Mouse (Mus musculus) embryonic facial prominence, embryonic 10.5 days (tissue): Measurements from ENCODE around the gene H3f3a. TPM values are rescaled to one million over a fixed set of nuclear protein-coding genes. Genes with fewer than 3 reads are reported as not detected.
A peak's percentile ranks its signal among the peaks of the same experiment; 100 is the strongest.
"Not testable (repeated sequence)": the region's sequence is repeated elsewhere in the genome, so short reads cannot be mapped to it uniquely, and the experiment has no call there.

Experiments
- DNase-seq: peaks from one replicate; pipeline ENCODE4 v3.0.0-alpha.2; 2017; ENCODE audit warnings: low spot score
- H3K27ac ChIP-seq: fragments of 300-500 bp; sonication (generic); replicated peaks from 2 replicates; pipeline ENCODE4 v1.5.1; 2016; ENCODE audit warnings: mild to moderate bottlenecking
- H3K27me3 ChIP-seq: fragments of 300-500 bp; sonication (generic); replicated peaks from 2 replicates; pipeline ENCODE4 v1.6.1; 2016; ENCODE audit warnings: low read depth, mild to moderate bottlenecking; ENCODE audit not compliant: poor library complexity, severe bottlenecking
- H3K36me3 ChIP-seq: fragments of 300-500 bp; sonication (generic); replicated peaks from 2 replicates; pipeline ENCODE4 v1.6.1; 2016; ENCODE audit warnings: mild to moderate bottlenecking, moderate library complexity
- H3K4me1 ChIP-seq: fragments of 300-500 bp; sonication (generic); 2 replicates; pipeline ENCODE4 v1.6.1; 2016
- H3K4me3 ChIP-seq: fragments of 300-500 bp; sonication (generic); 2 replicates; pipeline ENCODE4 v1.5.1; 2016; ENCODE audit warnings: mild to moderate bottlenecking, moderate library complexity
- H3K9me3 ChIP-seq: fragments of 300-500 bp; sonication (generic); 2 replicates; pipeline ENCODE4 v1.6.1; 2016; ENCODE audit warnings: mild to moderate bottlenecking
- WGBS: fragments of 180-500 bp; shearing (Covaris S2); methylation state at CpG from one replicate; pipeline ENCODE4 v1.1.7; 2016; 5-methylcytosine and 5-hydroxymethylcytosine counted together
- polyA plus RNA-seq: library from polyadenylated mRNA; unstranded; fragments of >200 nt; fragmentation: Nextera tagmentation; extraction: Ambion mirVana; gene quantifications from 2 replicates; pipeline ENCODE4 v1.2.1, GENCODE M21; 2016

H3f3a gene
- polyA plus RNA-seq, 1 experiment from 2014 or later = 2,772 TPM

GRCm38 (mm10) chr1:180836467-180836866, 22.7 kb upstream of the H3f3a start:
- H3K36me3 ChIP-seq, H3K4me1 ChIP-seq, DNase-seq, H3K27me3 ChIP-seq, H3K27ac ChIP-seq, H3K9me3 ChIP-seq, H3K4me3 ChIP-seq: not testable (repeated sequence)
- 91% methylated on average over 8 of the region's 8 CpGs for WGBS

GRCm38 (mm10) chr1:180835273-180836015, 21.7 kb upstream of the H3f3a start:
- H3K36me3 ChIP-seq = no peaks in the 10 kb centered on the region
- WGBS = 87% methylated on average over 10 of the region's 10 CpGs
- DNase-seq = no peak
- no peaks in the 10 kb centered on the region for H3K27me3 ChIP-seq
- peaks cover 11% of the 10 kb centered on the region for H3K4me1 ChIP-seq
- no peaks in the 10 kb centered on the region for H3K9me3 ChIP-seq
- no peak overlapping the region for H3K4me3 ChIP-seq
- H3K27ac ChIP-seq = no peak overlapping the region

GRCm38 (mm10) chr1:180830588-180831346, 17.0 kb upstream of the H3f3a start:
- no peak for DNase-seq
- Histone ChIP-seq H3K36me3 (no peaks in the 10 kb centered on the region), H3K27me3 (no peaks in the 10 kb centered on the region), H3K9me3 (no peaks in the 10 kb centered on the region), H3K4me1 (peaks cover 13% of the 10 kb centered on the region; the same call in 1 of the 2 replicates), H3K27ac (no peak overlapping the region), H3K4me3 (no peak overlapping the region)
- WGBS = 65% methylated on average over 14 of the region's 14 CpGs

- DNase-seq = no peak
- Histone ChIP-seq H3K4me3 (no peak overlapping the region), H3K27me3 (no peaks in the 10 kb centered on the region), H3K27ac (no peak overlapping the region), H3K4me1 (peaks cover 13% of the 10 kb centered on the region; the same call in 1 of the 2 replicates), H3K36me3 (no peaks in the 10 kb centered on the region), H3K9me3 (no peaks in the 10 kb centered on the region)
- WGBS = 88% methylated on average over 11 of the region's 11 CpGs
These were observed 16.4 kb upstream of the H3f3a start for GRCm38 (mm10) chr1:180830175-180830574.

GRCm38 (mm10) chr1:180829775-180830174, 16.0 kb upstream of the H3f3a start:
- Histone ChIP-seq H3K27me3 (no peaks in the 10 kb centered on the region), H3K27ac (no peak overlapping the region), H3K4me3 (no peak overlapping the region), H3K36me3 (no peaks in the 10 kb centered on the region), H3K4me1 (peaks cover 13% of the 10 kb centered on the region; the same call in 1 of the 2 replicates), H3K9me3 (no peaks in the 10 kb centered on the region)
- 87% methylated on average over 11 of the region's 11 CpGs for WGBS
- DNase-seq = no peak

GRCm38 (mm10) chr1:180826634-180827033, 12.9 kb upstream of the H3f3a start:
- no peaks in the 10 kb centered on the region for H3K36me3 ChIP-seq
- H3K27me3 ChIP-seq = no peaks in the 10 kb centered on the region
- no peak overlapping the region for H3K4me3 ChIP-seq
- no peak for DNase-seq
- H3K9me3 ChIP-seq = no peaks in the 10 kb centered on the region
- peaks cover 13% of the 10 kb centered on the region; the same call in 1 of the 2 replicates for H3K4me1 ChIP-seq
- WGBS = 91% methylated on average over 4 of the region's 4 CpGs
- H3K27ac ChIP-seq = no peak overlapping the region

GRCm38 (mm10) chr1:180824721-180825120, 11.0 kb upstream of the H3f3a start:
- no peaks in the 10 kb centered on the region for H3K27me3 ChIP-seq
- no peak for DNase-seq
- H3K36me3 ChIP-seq = no peaks in the 10 kb centered on the region
- H3K4me1 ChIP-seq = no peaks in the 10 kb centered on the region
- 72% methylated on average over 3 of the region's 3 CpGs for WGBS
- H3K27ac ChIP-seq = no peak overlapping the region
- H3K9me3 ChIP-seq = no peaks in the 10 kb centered on the region
- H3K4me3 ChIP-seq = no peak overlapping the region

GRCm38 (mm10) chr1:180823716-180824115, 10.0 kb upstream of the H3f3a start:
- no peak overlapping the region for H3K27ac ChIP-seq
- no peaks in the 10 kb centered on the region for H3K36me3 ChIP-seq
- no peaks in the 10 kb centered on the region for H3K9me3 ChIP-seq
- H3K4me1 ChIP-seq = no peaks in the 10 kb centered on the region
- H3K4me3 ChIP-seq = no peak overlapping the region
- H3K27me3 ChIP-seq = no peaks in the 10 kb centered on the region
- 81% methylated on average over 3 of the region's 3 CpGs for WGBS
- DNase-seq = no peak

- Histone ChIP-seq H3K27ac (no peak overlapping the region), H3K27me3 (no peaks in the 10 kb centered on the region), H3K36me3 (0 out of 2 replicates have a peak, but pooled peaks cover 4% of the 10 kb centered on the region), H3K4me1 (no peaks in the 10 kb centered on the region), H3K9me3 (no peaks in the 10 kb centered on the region), H3K4me3 (no peak overlapping the region)
- DNase-seq = no peak
- 90% methylated on average over 5 of the region's 5 CpGs for WGBS
These were observed 8.5 kb upstream of the H3f3a start for GRCm38 (mm10) chr1:180822276-180822675.

- Histone ChIP-seq H3K27me3 (no peaks in the 10 kb centered on the region), H3K4me3 (no peak overlapping the region), H3K36me3 (0 out of 2 replicates have a peak, but pooled peaks cover 4% of the 10 kb centered on the region), H3K27ac (no peak overlapping the region), H3K4me1 (no peaks in the 10 kb centered on the region), H3K9me3 (no peaks in the 10 kb centered on the region)
- 84% methylated on average over 6 of the region's 6 CpGs for WGBS
- DNase-seq = no peak
These were observed 7.4 kb upstream of the H3f3a start for GRCm38 (mm10) chr1:180821101-180821500.

GRCm38 (mm10) chr1:180818000-180818399, 4.3 kb upstream of the H3f3a start:
- Histone ChIP-seq H3K27me3 (no peaks in the 10 kb centered on the region), H3K36me3 (0 out of 2 replicates have a peak, but pooled peaks cover 4% of the 10 kb centered on the region), H3K9me3 (no peaks in the 10 kb centered on the region), H3K27ac (no peak overlapping the region), H3K4me1 (peaks cover 19% of the 10 kb centered on the region), H3K4me3 (no peak overlapping the region)
- no peak for DNase-seq
- WGBS = 74% methylated on average over 2 of the region's 2 CpGs

GRCm38 (mm10) chr1:180815371-180816024, 1.8 kb upstream of the H3f3a start:
- DNase-seq = no peak
- Histone ChIP-seq H3K27me3 (no peaks in the 10 kb centered on the region), H3K27ac (no peak overlapping the region), H3K36me3 (peaks cover 12% of the 10 kb centered on the region), H3K4me3 (peak overlapping the region; percentile 29; the same call in 1 of the 2 replicates), H3K4me1 (peaks cover 23% of the 10 kb centered on the region), H3K9me3 (no peaks in the 10 kb centered on the region)
- WGBS = 52% methylated on average over 12 of the region's 12 CpGs
